Mouse (Mus musculus) E14TG2a.4 (cell line): ENCODE data around the gene Anapc5.

ENCODE experiments used
- CTCF ChIP-seq: conservative IDR thresholded peaks from 2 replicates; pipeline ENCODE4 v1.5.1; 2014; ENCODE audit warnings: low read length
- NANOG ChIP-seq: IDR thresholded peaks from 2 replicates; pipeline ENCODE4 v1.6.1; 2014; ENCODE audit warnings: borderline replicate concordance, low read length, mixed read lengths
- POU5F1 ChIP-seq: IDR thresholded peaks from 2 replicates; pipeline ENCODE4 v1.6.1; 2014; ENCODE audit warnings: low read length, borderline replicate concordance

GRCm38 (mm10) chr5:122802706-122803105, 18.4 kb downstream of the Anapc5 start:
- TF ChIP-seq CTCF (no peak), NANOG (no peak), POU5F1 (no peak)
